Mouse (Mus musculus) heart, postnatal 10 days (tissue): ENCODE data around the gene Tgoln1. TPM values are rescaled to one million over a fixed set of nuclear protein-coding genes. Genes with fewer than 3 reads are reported as not detected.

Source experiments
- DNase-seq, 2 experiments: peaks; one replicate each; pipeline ENCODE4 v3.0.0; 2021
- intact Hi-C: fragments of 180-260 bp; cut with DNase I; formaldehyde crosslinking; loops from one replicate; pipeline ENCODE4 v1.15.1; 2025
- total RNA-seq, 2 experiments: library from RNA; stranded (reverse); gene quantifications; 2 replicates each; pipeline ENCODE4 v1.2.3; 2021

Tgoln1 gene
- 10 to 100 TPM; 44.5 to 45.4 TPM for total RNA-seq

DNA sequence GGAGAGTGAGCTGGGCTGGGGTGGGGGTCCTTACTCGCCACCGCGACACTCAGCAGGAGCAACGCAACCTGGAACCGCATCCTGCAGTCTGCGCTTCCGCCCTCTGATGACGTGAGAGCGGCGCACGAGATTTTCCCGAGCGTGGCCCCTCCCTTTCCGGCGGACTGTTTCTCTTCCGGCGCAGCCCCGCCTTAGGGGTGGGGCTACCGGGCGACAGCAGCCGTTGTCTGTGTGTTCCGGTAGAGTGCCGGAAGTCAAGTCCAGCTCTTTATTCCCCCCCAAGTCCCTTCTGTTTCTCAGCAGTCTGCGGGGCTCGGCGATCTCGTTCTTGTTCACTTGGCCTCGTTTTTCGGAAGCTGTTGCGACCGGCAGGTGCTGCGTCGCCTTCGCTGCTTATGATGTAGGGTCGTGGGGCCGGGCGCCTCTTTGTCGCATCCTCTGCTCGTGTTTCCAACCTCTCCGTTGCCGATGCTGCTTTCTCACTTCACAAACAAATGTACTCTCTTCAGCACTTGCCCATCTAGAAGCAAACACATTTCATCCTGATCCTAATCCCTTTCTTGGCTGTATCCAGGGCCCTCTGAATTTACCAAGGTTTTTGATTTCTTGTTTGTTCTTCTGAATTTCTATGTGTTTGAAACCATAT, at the start of gene Tgoln1:
Gene Tgoln1 (minus strand): TSS at position 358 of the 646 bp plus-strand sequence.
- intact Hi-C loops, result no loop called here
- DNase-seq, result peak; percentile 95 to 97

GRCm38 (mm10) chr6:72664290-72664689, 47.5 kb upstream of the Tgoln1 start:
- intact Hi-C loops, result no loop called here
- no peak for DNase-seq

GRCm38 (mm10) chr6:72663000-72663399, 46.2 kb upstream of the Tgoln1 start:
- peak in 1 of 2 experiments; percentile 46 for DNase-seq
- intact Hi-C loops, result no loop called here

- intact Hi-C loops, result no loop called here
- DNase-seq, result no peak
These were observed 43.6 kb upstream of the Tgoln1 start for GRCm38 (mm10) chr6:72660391-72660720.

GRCm38 (mm10) chr6:72659717-72660390, 43.1 kb upstream of the Tgoln1 start:
- no peak for DNase-seq
- intact Hi-C loops, result no loop called here

- no peak for DNase-seq
- intact Hi-C loops, result no loop called here
These were observed 41.2 kb upstream of the Tgoln1 start for GRCm38 (mm10) chr6:72658006-72658405.

DNA sequence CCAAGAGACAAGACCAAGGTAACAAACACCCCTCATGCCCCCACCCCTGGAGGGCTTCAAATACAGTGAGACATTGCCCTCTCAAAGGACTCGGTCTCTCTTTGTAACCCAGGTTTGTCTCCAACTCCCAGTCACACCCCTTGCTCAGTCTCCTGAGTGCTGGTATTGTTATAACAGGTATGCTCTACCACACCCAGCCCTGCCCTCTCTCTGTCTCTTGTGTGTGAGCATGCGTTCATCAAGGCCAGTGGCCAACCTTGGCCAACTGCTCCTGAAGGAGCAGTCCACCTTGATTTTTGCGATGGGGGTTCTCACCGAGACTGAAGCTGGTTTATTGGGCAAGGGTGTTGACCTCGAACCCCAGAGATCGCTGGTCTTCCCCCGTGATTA, 39.2 kb upstream of the Tgoln1 start:
- DNase-seq, result no peak
- intact Hi-C loops, result no loop called here

DNA sequence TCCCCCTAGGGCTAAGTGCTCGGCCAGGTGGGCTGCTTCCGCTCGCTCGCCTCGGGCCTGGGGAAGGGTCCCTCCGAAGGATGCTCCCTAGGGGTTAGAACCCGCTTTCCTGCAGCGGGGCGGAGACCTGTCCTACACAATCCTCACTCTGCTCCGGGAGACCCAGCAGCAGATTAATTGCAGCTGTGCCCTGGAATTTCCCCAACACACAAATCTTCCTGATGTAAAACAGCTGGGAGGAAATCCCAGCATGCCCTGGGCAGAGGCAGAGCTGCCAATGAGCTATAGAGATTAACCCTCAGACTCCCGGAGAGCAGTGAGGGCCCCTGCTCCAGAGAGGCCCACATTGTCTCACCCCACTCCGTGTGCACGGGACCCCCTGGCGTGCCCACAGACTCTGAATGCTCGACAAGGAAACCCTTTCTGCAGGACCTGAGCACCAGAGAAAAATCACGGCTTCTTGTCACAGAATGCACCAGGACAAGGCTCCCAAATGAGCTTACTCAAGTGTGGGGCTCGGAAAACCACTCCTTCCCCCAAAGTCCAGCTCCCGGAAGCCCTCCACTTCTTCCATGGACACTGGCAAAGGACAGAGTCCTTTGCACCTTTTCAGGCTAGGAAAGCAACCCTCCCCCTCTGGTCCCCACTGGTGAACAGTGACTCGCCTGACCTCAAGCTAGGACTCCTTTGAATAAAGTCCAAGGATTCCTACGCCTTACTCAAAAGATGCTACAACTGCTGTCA, 38.7 kb upstream of the Tgoln1 start:
- peak; percentile 86 to 89 for DNase-seq
- intact Hi-C loops, result no loop called here

GRCm38 (mm10) chr6:72654355-72654754, 37.6 kb upstream of the Tgoln1 start:
- no peak for DNase-seq
- intact Hi-C loops, result loop anchor here (5.0 kb wide), 1 partner anchor 238 kb away; no protein-coding TSS in a partner anchor

DNA sequence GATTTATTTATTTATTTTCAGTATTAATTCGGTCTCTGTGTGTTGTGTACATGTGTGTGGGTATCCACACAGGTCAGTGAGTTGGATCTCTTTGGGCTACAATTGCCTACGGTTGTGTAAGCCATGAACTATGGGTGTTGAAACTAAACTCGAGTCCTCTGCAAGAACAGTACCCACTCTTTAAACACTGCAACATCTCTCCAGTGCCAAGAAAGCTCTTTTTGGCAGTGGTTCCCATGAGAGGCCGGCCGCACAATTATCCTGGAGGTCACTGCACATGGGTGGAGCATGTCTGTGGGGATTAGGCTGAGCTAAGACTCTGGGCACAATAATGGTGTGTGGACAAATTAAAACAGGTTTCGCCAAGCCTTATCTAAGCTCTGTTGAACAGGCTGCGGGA, 36.6 kb upstream of the Tgoln1 start:
- intact Hi-C loops, result loop anchor here (5.0 kb wide), 1 partner anchor 239 kb away; no protein-coding TSS in a partner anchor
- peak; percentile 77 to 78 for DNase-seq

- DNase-seq, result no peak
- intact Hi-C loops, result loop anchor here (5.0 kb wide), 1 partner anchor 242 kb away; no protein-coding TSS in a partner anchor
These were observed 33.6 kb upstream of the Tgoln1 start for GRCm38 (mm10) chr6:72650338-72650851.

DNA sequence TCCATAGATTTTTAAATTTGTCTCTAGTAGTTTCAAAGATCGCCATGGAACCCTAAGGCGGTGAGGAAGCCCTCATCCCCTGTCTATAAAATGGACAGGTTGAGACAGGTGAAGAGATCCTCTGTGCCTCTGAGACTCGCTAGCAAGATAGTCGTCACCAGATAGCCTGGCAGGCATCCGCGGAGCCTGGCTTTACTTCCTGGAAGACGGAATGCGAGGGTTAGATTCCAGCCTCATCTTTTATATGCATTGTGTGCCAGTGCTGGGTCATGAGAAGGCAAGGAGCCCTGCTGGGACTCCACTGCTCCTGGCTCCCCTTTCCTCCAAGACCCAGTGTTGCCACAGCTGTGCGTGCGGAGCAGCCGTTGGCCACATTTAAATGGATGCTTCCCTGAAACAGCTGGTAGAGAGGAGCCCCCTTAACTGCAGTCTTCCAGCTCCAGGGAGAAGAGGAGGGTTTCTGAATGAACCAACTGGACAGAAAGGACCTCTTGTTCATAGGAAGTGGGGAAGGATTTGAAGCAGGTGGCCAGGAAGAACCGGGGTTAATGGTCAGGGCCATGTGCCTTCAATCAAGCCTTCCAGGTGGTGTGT, 31.3 kb upstream of the Tgoln1 start:
- intact Hi-C loops, result no loop called here
- no peak for DNase-seq

- intact Hi-C loops, result loop anchor here (1.0 kb wide), 2 partner anchors 20 to 142 kb away; partner anchors contain the start of gene Tcf7l1
These were observed 30.6 kb upstream of the Tgoln1 start for GRCm38 (mm10) chr6:72647383-72647820.

GRCm38 (mm10) chr6:72645364-72645763, 28.6 kb upstream of the Tgoln1 start:
- DNase-seq, result no peak
- intact Hi-C loops, result no loop called here

More at GRCm38 (mm10) chr6:72647383-72647820, 30.6 kb upstream of the Tgoln1 start:
- DNase-seq, result peak; percentile 76 to 85

- intact Hi-C loops, result no loop called here
- no peak for DNase-seq
These were observed 27.8 kb upstream of the Tgoln1 start for GRCm38 (mm10) chr6:72644576-72644975.

DNA sequence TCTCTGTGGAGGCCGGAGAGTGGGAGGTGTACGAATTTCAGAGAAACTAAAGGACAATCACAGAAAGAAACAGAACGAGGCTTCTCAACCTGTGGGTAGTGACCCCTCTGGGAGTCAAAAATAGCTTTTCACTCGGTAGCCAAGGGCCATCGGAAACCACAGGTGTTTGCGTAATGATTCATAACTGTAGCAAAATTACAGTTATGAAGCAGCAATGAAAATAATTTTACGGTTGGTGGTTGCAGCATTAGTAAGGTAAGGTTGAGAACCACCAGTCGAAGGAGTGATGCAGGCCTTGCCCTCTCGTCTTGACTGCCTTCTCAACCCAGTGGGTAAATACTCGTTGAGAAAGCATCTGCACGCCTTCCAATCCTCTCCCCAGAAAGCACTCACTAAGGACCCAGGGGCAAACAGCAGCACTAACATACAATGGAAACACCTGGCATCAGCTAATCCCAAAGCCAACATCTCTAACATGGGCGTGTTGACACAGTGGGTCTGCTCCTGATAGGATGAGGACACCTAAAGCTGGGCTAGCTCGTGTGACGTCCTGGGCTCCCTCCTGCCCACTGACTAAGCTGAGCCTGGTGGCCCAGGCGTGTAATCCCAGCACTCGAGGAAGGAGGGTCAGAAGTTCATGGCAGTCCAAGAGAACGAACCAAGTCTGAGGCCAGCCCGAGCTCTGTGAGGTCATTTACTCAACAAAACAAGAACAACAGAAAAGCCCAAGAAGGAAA, 24.6 kb upstream of the Tgoln1 start:
- intact Hi-C loops, result no loop called here

DNA sequence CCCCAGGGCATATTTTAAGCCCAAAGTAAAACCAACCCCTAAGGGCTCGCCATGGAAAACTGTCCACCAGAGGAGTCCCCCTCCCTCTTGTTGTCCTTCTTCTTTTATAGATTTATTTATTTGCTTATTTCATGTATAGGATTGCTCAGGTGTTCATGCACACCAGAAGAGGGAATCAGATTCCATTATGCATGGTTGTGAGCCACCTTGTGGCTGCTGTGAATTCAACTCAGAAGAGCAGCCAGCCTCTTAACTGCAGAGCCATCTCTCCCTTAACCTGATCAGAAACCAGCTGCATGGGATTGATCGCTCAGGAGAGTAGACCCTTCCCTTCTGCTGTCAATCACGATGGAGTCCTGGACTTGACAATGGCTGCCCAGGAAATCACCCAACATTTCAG, 20.1 kb upstream of the Tgoln1 start:
- no peak for DNase-seq
- intact Hi-C loops, result loop anchor here (1.0 to 10.0 kb wide), 3 partner anchors 152 to 518 kb away; partner anchors contain the start of gene Tcf7l1

More for the DNA sequence above, 24.6 kb upstream of the Tgoln1 start:
- no peak for DNase-seq

- DNase-seq, result peak; percentile 81 to 85
- intact Hi-C loops, result loop anchor here (1.0 to 10.0 kb wide), 3 partner anchors 153 to 519 kb away; partner anchors contain the start of gene Tcf7l1
These were observed 19.1 kb upstream of the Tgoln1 start for GRCm38 (mm10) chr6:72635760-72636431.

- intact Hi-C loops, result loop anchor here (10.0 kb wide), 1 partner anchor 520 kb away; no protein-coding TSS in a partner anchor
- no peak for DNase-seq
These were observed 17.5 kb upstream of the Tgoln1 start for GRCm38 (mm10) chr6:72634311-72634710.
